7 mouse cellular contexts compared by ENCODE assay signal in genomic region chr14:122106822-122107468, GRCm38 (mm10). TPM values are rescaled to one million over a fixed set of nuclear protein-coding genes. Genes with fewer than 3 reads are reported as not detected.
DNase-seq lines count a peak whose midpoint lies in the region; ATAC-seq and TF ChIP-seq lines count a peak whose summit lies in the region.

TSS of gene Tm9sf2 (plus strand) at chr14:122107038.

- peak within 1 kb of the TSS; percentile 99 for H3K9ac ChIP-seq in intestine, postnatal 0 days (ENCODE audit: low read depth, low read length)
- peak within 1 kb of the TSS; percentile 96 for H3K9ac ChIP-seq in midbrain, embryonic 12.5 days (replicated peaks)

- DNase-seq in adrenal gland, adult 8-10 months = peak; percentile 92
- peak; percentile 89 for DNase-seq in embryo, embryonic 9.5 days (ENCODE audit: extremely low spot score)
- DNase-seq in gastrocnemius, postnatal 4 days (ENCODE audit: low spot score in 2 of 2) = peak; percentile 88 to 95
- DNase-seq in left cerebral cortex, postnatal 4 days = peak; percentile 94

- peak; percentile 95 for TF ChIP-seq POLR2A in small intestine, adult 2 months (IDR thresholded peaks at IDR 0.05; ENCODE audit: low read depth, low read length)

- no peaks in the 10 kb centered on the region for H3K4me1 ChIP-seq in intestine, postnatal 0 days (replicated peaks; ENCODE audit: control insufficient read depth, insufficient read depth, low read length)
- H3K4me1 ChIP-seq in midbrain, embryonic 12.5 days = peaks cover 30% of the 10 kb centered on the region
- peaks cover 7% of the 10 kb centered on the region; the same call in 1 of the 2 replicates for H3K4me1 ChIP-seq in small intestine, adult 2 months (ENCODE audit: control insufficient read depth, insufficient read depth, insufficient read length, low read length)

- no peak for TF ChIP-seq CTCF in intestine, postnatal 0 days (IDR thresholded peaks at IDR 0.05; ENCODE audit: low read depth)
- TF ChIP-seq CTCF in small intestine, adult 2 months (IDR thresholded peaks at IDR 0.05; ENCODE audit: extremely low read depth, insufficient read length, insufficient replicate concordance, low read depth, low read length) = no peak

- no peaks in the 10 kb centered on the region for H3K27me3 ChIP-seq in intestine, postnatal 0 days (replicated peaks; ENCODE audit: control insufficient read depth, insufficient read depth, low read length)
- H3K27me3 ChIP-seq in midbrain, embryonic 12.5 days = no peaks in the 10 kb centered on the region
- no peaks in the 10 kb centered on the region for H3K27me3 ChIP-seq in small intestine, adult 2 months (ENCODE audit: control insufficient read depth, insufficient read depth, low read length)

- peak within 1 kb of the TSS; percentile 85 for H3K4me3 ChIP-seq in intestine, postnatal 0 days (ENCODE audit: low read depth, low read length)
- peak within 1 kb of the TSS; percentile 99 for H3K4me3 ChIP-seq in midbrain, embryonic 12.5 days
- H3K4me3 ChIP-seq in small intestine, adult 2 months (ENCODE audit: low read depth, low read length) = peak within 1 kb of the TSS; percentile 86

- WGBS in intestine, postnatal 0 days = under 1% methylated on average over 66 of the region's 76 CpGs
- WGBS in midbrain, embryonic 12.5 days = under 1% methylated on average over 68 of the region's 76 CpGs
- WGBS in small intestine, adult 2 months = 2% methylated on average over 76 of the region's 76 CpGs

- H3K36me3 ChIP-seq in intestine, postnatal 0 days (ENCODE audit: control insufficient read depth, insufficient read depth) = 0 out of 2 replicates have a peak, but pooled peaks cover 8% of the 10 kb centered on the region
- H3K36me3 ChIP-seq in midbrain, embryonic 12.5 days = no peaks in the 10 kb centered on the region
- peaks cover 8% of the 10 kb centered on the region; the same call in 1 of the 2 replicates for H3K36me3 ChIP-seq in small intestine, adult 2 months (ENCODE audit: control insufficient read depth, insufficient read depth, low read length)

- no peaks in the 10 kb centered on the region for H3K9me3 ChIP-seq in intestine, postnatal 0 days (ENCODE audit: control insufficient read depth)
- H3K9me3 ChIP-seq in midbrain, embryonic 12.5 days = no peaks in the 10 kb centered on the region

- peak within 1 kb of the TSS; percentile 65 for H3K4me2 ChIP-seq in intestine, postnatal 0 days (replicated peaks; ENCODE audit: low read depth)
- H3K4me2 ChIP-seq in midbrain, embryonic 12.5 days (replicated peaks) = peak within 1 kb of the TSS; percentile 78

- peak within 1 kb of the TSS; percentile 99 for H3K27ac ChIP-seq in intestine, postnatal 0 days (ENCODE audit: low read depth, low read length)
- peak within 1 kb of the TSS; percentile 94 for H3K27ac ChIP-seq in midbrain, embryonic 12.5 days (replicated peaks)
- H3K27ac ChIP-seq in small intestine, adult 2 months (ENCODE audit: insufficient read depth, low read depth, low read length) = peak within 1 kb of the TSS; percentile 97

- intact Hi-C loops in left cerebral cortex, postnatal 4 days (cut with DNase I) = no loop called here

- peak; percentile 83 for ATAC-seq in intestine, postnatal 0 days
- peak; percentile 95 for ATAC-seq in midbrain, embryonic 12.5 days (ENCODE audit: low FRiP score, low read depth)

RNA-seq across cellular contexts. Expression of gene Tm9sf2, which starts in this region (rescaled TPM):
- total RNA-seq in adrenal gland, adult 8-10 months (2022) = 100 to 1,000 TPM; 156 to 193 (median 181) TPM
- total RNA-seq in gastrocnemius, postnatal 4 days (2021) = 10 to 100 TPM; 76.2 to 79.7 TPM
- polyA plus RNA-seq in intestine, postnatal 0 days (2015; fragmentation: Nextera tagmentation; extraction: Ambion mirVana) = 295 TPM in 2 replicates
- total RNA-seq in left cerebral cortex, postnatal 4 days (2021) = 10 to 100 TPM; 68.4 to 71.7 TPM
- polyA plus RNA-seq in midbrain, embryonic 12.5 days (2016; fragmentation: Nextera tagmentation; extraction: Ambion mirVana) = 120 and 122 TPM in 2 replicates
- polyA plus RNA-seq in small intestine, adult 2 months (2012; rRNA removed) = 565 and 678 TPM in 2 replicates

Comparison
In these comparisons a context has a peak if more than half of its experiments do, and no peak if none do; other contexts are left out.
1. Peak in every context shown above with its lines: DNase-seq, ATAC-seq, H3K4me3 ChIP-seq and H3K27ac ChIP-seq.